Mouse (Mus musculus) kidney, adult 2 months (tissue): Measurements from ENCODE around the gene Tex44. TPM values are rescaled to one million over a fixed set of nuclear protein-coding genes. Genes with fewer than 3 reads are reported as not detected.

Source experiments
- DNase-seq: peaks from one replicate; pipeline ENCODE4 v3.0.0; 2021
- H3K27ac ChIP-seq: fragments of 200-500 bp; 2 replicates; pipeline ENCODE4 v1.5.1; 2012; ENCODE audit warnings: low read depth, low read length, control low read depth, inconsistent platforms; ENCODE audit not compliant: insufficient read depth
- H3K27me3 ChIP-seq: fragments of 200-500 bp; replicated peaks from 2 replicates; pipeline ENCODE4 v1.6.1; 2012; ENCODE audit warnings: mild to moderate bottlenecking, moderate library complexity, low read length, inconsistent platforms; ENCODE audit not compliant: control insufficient read depth, insufficient read depth
- H3K36me3 ChIP-seq: fragments of 200-500 bp; 2 replicates; pipeline ENCODE4 v1.6.1; 2012; ENCODE audit warnings: mild to moderate bottlenecking, moderate library complexity, low read length, inconsistent platforms; ENCODE audit not compliant: control insufficient read depth, insufficient read depth
- H3K4me1 ChIP-seq: fragments of 200-500 bp; 2 replicates; pipeline ENCODE4 v1.6.1; 2011; ENCODE audit warnings: low read length; ENCODE audit not compliant: control insufficient read depth, insufficient read depth
- H3K4me3 ChIP-seq: fragments of 200-500 bp; 2 replicates; pipeline ENCODE4 v1.5.1; 2011; ENCODE audit warnings: mild to moderate bottlenecking, low read depth, low read length, control low read depth; ENCODE audit not compliant: insufficient read depth
- CTCF ChIP-seq: fragments of 200-500 bp; conservative IDR thresholded peaks from 2 replicates; pipeline ENCODE4 v1.5.1; 2011; ENCODE audit warnings: low read depth, mild to moderate bottlenecking, control low read depth, low read length, moderate library complexity, mixed read lengths; ENCODE audit not compliant: insufficient read depth, insufficient read length
- POLR2A ChIP-seq: fragments of 200-500 bp; IDR thresholded peaks from one replicate; pipeline ENCODE4 v1.6.1; 2011; ENCODE audit warnings: low read depth, low read length, control low read depth
- WGBS: fragments of 180-500 bp; shearing (Covaris S2); methylation state at CpG from one replicate; pipeline ENCODE4 v1.1.7; 2018; 5-methylcytosine and 5-hydroxymethylcytosine counted together
- polyA plus RNA-seq: library from polyadenylated mRNA; depleted of rRNA; stranded (reverse); fragments of >200 nt; gene quantifications from 2 replicates; pipeline ENCODE4 v1.2.3, GENCODE M21; 2012

Tex44 gene
- polyA plus RNA-seq, 1 experiment = not detected

- Histone ChIP-seq H3K4me1 (peaks cover 9% of the 10 kb centered on the region), H3K4me3 (no peak overlapping the region), H3K27me3 (no peaks in the 10 kb centered on the region), H3K36me3 (no peaks in the 10 kb centered on the region), H3K27ac (peak overlapping the region; percentile 89)
- WGBS = 57% methylated on average over 13 of the region's 13 CpGs
- DNase-seq = peak; percentile 69
- TF ChIP-seq POLR2A (no peak), CTCF (no peak)
Observed at GRCm38 (mm10) chr1:86447596-86448171, 21.6 kb downstream of the Tex44 start.

GRCm38 (mm10) chr1:86448272-86448671, 22.1 kb downstream of the Tex44 start:
- TF ChIP-seq CTCF = no peak
- Histone ChIP-seq H3K27ac (peak overlapping the region; percentile 89), H3K4me3 (no peak overlapping the region), H3K36me3 (no peaks in the 10 kb centered on the region), H3K27me3 (no peaks in the 10 kb centered on the region), H3K4me1 (peaks cover 5% of the 10 kb centered on the region; the same call in 1 of the 2 replicates)
- WGBS = 10% methylated on average over 4 of the region's 4 CpGs
- DNase-seq = no peak

DNA sequence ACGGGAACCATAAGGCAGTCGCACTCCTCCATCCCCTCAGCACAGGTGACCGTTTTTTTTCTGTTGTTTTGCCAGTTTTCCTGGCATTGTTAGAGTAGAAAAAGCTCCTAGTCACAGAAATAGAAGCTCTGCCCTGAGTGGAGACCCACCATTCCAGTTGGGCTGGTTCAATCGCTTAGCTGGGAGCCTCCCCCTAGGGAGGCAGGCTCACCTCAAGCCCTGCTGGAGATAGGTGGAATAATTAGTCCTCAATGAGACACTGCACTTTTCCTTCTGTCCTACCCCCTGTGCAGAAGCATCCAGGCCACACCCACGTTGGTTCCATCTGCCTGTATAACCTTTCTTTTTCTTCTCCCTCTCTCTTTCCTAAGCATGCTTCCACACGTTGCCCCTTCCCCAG, 23.8 kb downstream of the Tex44 start:
- WGBS = 50% methylated on average over 6 of the region's 6 CpGs
- TF ChIP-seq CTCF (no peak), POLR2A (no peak)
- H3K27me3 ChIP-seq = no peaks in the 10 kb centered on the region
- H3K27ac ChIP-seq = no peak overlapping the region
- 0 out of 2 replicates have a peak, but pooled peaks cover 3% of the 10 kb centered on the region for H3K4me1 ChIP-seq
- H3K36me3 ChIP-seq = no peaks in the 10 kb centered on the region
- no peak overlapping the region for H3K4me3 ChIP-seq
- DNase-seq = no peak

- Histone ChIP-seq H3K27me3 (no peaks in the 10 kb centered on the region), H3K4me3 (no peak overlapping the region), H3K27ac (no peak overlapping the region), H3K36me3 (no peaks in the 10 kb centered on the region), H3K4me1 (0 out of 2 replicates have a peak, but pooled peaks cover 3% of the 10 kb centered on the region)
- no peak for DNase-seq
- no peak for TF ChIP-seq POLR2A
- TF ChIP-seq CTCF = no peak
- WGBS = 83% methylated on average over 5 of the region's 5 CpGs
Observed at GRCm38 (mm10) chr1:86452713-86453112, 26.6 kb downstream of the Tex44 start.

DNA sequence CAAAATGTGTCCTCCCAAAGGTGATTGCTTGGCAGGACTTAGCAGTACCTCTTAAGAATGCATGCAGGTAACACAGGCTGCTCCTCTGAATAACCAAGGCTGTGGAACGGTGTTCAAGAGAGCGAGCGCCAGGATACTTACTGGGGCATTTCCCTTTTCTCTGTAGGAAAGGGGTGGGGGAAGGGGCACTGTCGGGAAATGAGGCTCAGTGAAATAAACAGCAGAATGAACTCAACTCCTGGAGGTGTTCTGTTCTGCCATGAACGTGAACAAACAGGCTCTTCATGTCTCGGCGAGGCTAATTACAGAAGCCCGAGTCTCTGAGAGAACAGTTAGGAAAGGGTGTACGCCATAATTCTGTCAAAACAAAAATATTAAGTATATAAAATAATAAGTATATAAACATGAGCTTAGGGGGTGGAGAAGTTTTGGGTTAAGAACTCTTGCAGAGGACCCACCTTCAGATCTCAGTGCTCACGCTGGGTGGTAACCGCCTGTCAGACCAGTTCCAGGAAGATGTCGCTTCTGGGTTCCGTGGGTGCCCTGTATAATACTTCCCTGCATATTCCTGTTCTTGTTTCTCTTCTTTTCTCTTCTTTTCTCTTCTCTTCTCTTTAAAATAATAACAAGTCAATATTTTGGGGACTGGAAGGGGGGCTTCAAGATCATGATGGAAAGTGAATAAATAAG, 30.9 kb downstream of the Tex44 start:
- WGBS = 73% methylated on average over 13 of the region's 13 CpGs
- no peak overlapping the region for H3K4me3 ChIP-seq
- no peaks in the 10 kb centered on the region for H3K4me1 ChIP-seq
- H3K27ac ChIP-seq = no peak overlapping the region
- DNase-seq = no peak
- no peaks in the 10 kb centered on the region for H3K27me3 ChIP-seq
- no peaks in the 10 kb centered on the region for H3K36me3 ChIP-seq
- TF ChIP-seq POLR2A (no peak), CTCF (no peak)

- Histone ChIP-seq H3K4me3 (no peak overlapping the region), H3K27me3 (no peaks in the 10 kb centered on the region), H3K4me1 (no peaks in the 10 kb centered on the region), H3K27ac (no peak overlapping the region), H3K36me3 (no peaks in the 10 kb centered on the region)
- DNase-seq = no peak
- WGBS = 81% methylated on average over 4 of the region's 4 CpGs
- TF ChIP-seq CTCF = no peak
Observed at GRCm38 (mm10) chr1:86459371-86459770, 33.2 kb downstream of the Tex44 start.

DNA sequence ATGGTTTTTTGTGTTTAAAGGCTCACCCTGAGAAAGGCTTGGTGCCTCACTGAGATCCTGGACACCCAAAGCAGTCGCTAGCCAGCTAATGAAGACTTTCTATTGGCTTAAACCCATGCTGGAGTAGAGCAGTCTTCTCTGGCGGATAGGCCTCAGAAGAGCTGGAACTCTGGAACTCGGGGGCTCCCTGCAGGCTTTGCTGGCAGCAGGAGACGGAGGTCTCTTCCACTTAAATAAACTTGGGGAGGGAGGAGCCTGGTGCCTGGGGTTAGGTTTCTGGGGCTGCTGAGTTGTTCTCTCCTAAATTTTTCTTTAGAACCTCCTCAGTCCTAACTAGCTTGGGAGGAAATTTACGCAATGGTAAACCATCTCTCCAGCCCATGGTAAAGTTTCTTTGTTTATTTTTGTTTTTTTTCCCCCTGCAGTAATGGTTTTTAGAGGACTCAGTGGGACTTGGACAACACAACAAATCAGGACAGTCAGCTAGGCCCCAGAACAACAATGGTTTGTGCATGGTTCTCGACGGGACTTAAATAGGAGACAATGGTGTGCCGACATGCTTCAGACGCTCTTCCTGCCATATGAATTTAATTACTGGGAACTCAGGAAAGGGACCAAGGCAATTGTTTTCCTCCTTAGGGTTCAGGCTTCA, 38.2 kb downstream of the Tex44 start:
- Histone ChIP-seq H3K4me1 (no peaks in the 10 kb centered on the region; the same call in 1 of the 2 replicates), H3K27me3 (no peaks in the 10 kb centered on the region), H3K4me3 (no peak overlapping the region), H3K36me3 (no peaks in the 10 kb centered on the region), H3K27ac (peak overlapping the region; percentile 37)
- TF ChIP-seq POLR2A (no peak), CTCF (no peak)
- DNase-seq = no peak
- 67% methylated on average over 9 of the region's 9 CpGs for WGBS
